Mouse (Mus musculus) urinary bladder, postnatal 25 days (tissue): ENCODE measurements at regions not wholly inside any gene's neighbourhood (a gene's known extent, or its start where the extent isn't known, plus 50 kb on each side); places are given as distances from the start of the nearest gene placed in this dataset.

Source experiments
- DNase-seq: peaks from one replicate; pipeline ENCODE4 v3.0.0; 2022; ENCODE audit warnings: low spot score

GRCm38 (mm10) chr12:39587204-39587909 lies 450.5 kb downstream of the Arl4a start:
- DNase-seq = no peak

GRCm38 (mm10) chr12:39586163-39586562 lies 451.7 kb downstream of the Arl4a start:
- DNase-seq = no peak

GRCm38 (mm10) chr12:39577610-39578009 lies 460.2 kb downstream of the Arl4a start:
- no peak for DNase-seq

GRCm38 (mm10) chr12:39572802-39573201 lies 465.0 kb downstream of the Arl4a start:
- DNase-seq = no peak

- no peak for DNase-seq
These were observed 465.7 kb downstream of the Arl4a start for GRCm38 (mm10) chr12:39572147-39572546.

GRCm38 (mm10) chr12:39560734-39561446 lies 476.9 kb downstream of the Arl4a start:
- no peak for DNase-seq

- DNase-seq = no peak
These were observed 479.3 kb downstream of the Arl4a start for GRCm38 (mm10) chr12:39558491-39558890.

GRCm38 (mm10) chr12:39536326-39536725 lies 501.5 kb downstream of the Arl4a start:
- DNase-seq = no peak

GRCm38 (mm10) chr12:39528121-39528520 lies 509.7 kb downstream of the Arl4a start:
- no peak for DNase-seq

- no peak for DNase-seq
These were observed 510.6 kb downstream of the Arl4a start for GRCm38 (mm10) chr12:39527216-39527600.

- no peak for DNase-seq
These were observed 511.1 kb downstream of the Arl4a start for GRCm38 (mm10) chr12:39526535-39527215.

- no peak for DNase-seq
These were observed 522.1 kb downstream of the Arl4a start for GRCm38 (mm10) chr12:39515690-39516089.

- no peak for DNase-seq
These were observed 527.0 kb downstream of the Arl4a start for GRCm38 (mm10) chr12:39510855-39511254.

GRCm38 (mm10) chr12:39510073-39510812 lies 527.6 kb downstream of the Arl4a start:
- peak; percentile 25 for DNase-seq

- no peak for DNase-seq
These were observed 541.6 kb downstream of the Arl4a start for GRCm38 (mm10) chr12:39496203-39496602.

- DNase-seq = no peak
These were observed 544.1 kb downstream of the Arl4a start for GRCm38 (mm10) chr12:39493578-39494218.

GRCm38 (mm10) chr12:39493114-39493513 lies 544.7 kb downstream of the Arl4a start:
- DNase-seq = no peak

- DNase-seq = no peak
These were observed 564.8 kb downstream of the Arl4a start for GRCm38 (mm10) chr12:39472984-39473383.
